Mouse (Mus musculus): ENCODE results near the gene Thegl. TPM values are rescaled to one million over a fixed set of nuclear protein-coding genes. Genes with fewer than 3 reads are reported as not detected.

Gene Thegl
- total and polyA plus RNA-seq, 2 experiments from 2014 or later: not detected

- DNase-seq (ENCODE audit: low spot score): no peak
- H3K27me3 ChIP-seq (ENCODE audit: control insufficient read depth, insufficient read depth, low read length): no peaks in the 10 kb centered on the region
- WGBS: 71% methylated on average over 2 of the region's 2 CpGs
- no peak overlapping the region for H3K9ac ChIP-seq (replicated peaks; ENCODE audit: low read depth, low read length)
- no peaks in the 10 kb centered on the region for H3K9me3 ChIP-seq (replicated peaks; ENCODE audit: control insufficient read depth, low read length)
- ATAC-seq (ENCODE audit: insufficient read depth, low read depth): no peak
- peaks cover 5% of the 10 kb centered on the region; the same call in 1 of the 2 replicates for H3K4me1 ChIP-seq (ENCODE audit: control insufficient read depth, insufficient read depth)
- H3K4me3 ChIP-seq (ENCODE audit: low read depth, low read length): no peak overlapping the region
- H3K36me3 ChIP-seq (replicated peaks; ENCODE audit: control insufficient read depth, insufficient read depth, low read length): no peaks in the 10 kb centered on the region; the same call in 1 of the 2 replicates
- H3K27ac ChIP-seq (ENCODE audit: low read depth): 0 out of 2 replicates have a peak overlapping the region, but pooled peaks have one; percentile 7
- H3K4me2 ChIP-seq (ENCODE audit: low read depth, low read length): no peak overlapping the region
- no peak for TF ChIP-seq EP300 (IDR thresholded peaks at IDR 0.05; ENCODE audit: low read depth)
- no peak for TF ChIP-seq CTCF (IDR thresholded peaks at IDR 0.05; ENCODE audit: low read depth)
Measured at GRCm38 (mm10) chr5:77109814-77110213, 94.0 kb downstream of the Thegl start.

Other genes with a start within 250 kb of the Thegl start
- gene Aasdh, start 110.5 kb upstream of the Thegl start, total RNA-seq (2014; rRNA removed; ENCODE audit: low replicate concordance): 12.1 and 16.4 TPM in 2 replicates
- 8.7 and 9.6 TPM in 2 replicates for gene Aasdh, start 110.5 kb upstream of the Thegl start, polyA plus RNA-seq (2015; fragmentation: Nextera tagmentation; extraction: Ambion mirVana)
- gene Paics, start 64.7 kb upstream of the Thegl start, total RNA-seq (2014; rRNA removed; ENCODE audit: low replicate concordance): 173 and 191 TPM in 2 replicates
- 168 and 171 TPM in 2 replicates for gene Paics, start 64.7 kb upstream of the Thegl start, polyA plus RNA-seq (2015; fragmentation: Nextera tagmentation; extraction: Ambion mirVana)
- 15.7 and 16.2 TPM in 2 replicates for gene Ppat, start 64.4 kb upstream of the Thegl start, total RNA-seq (2014; rRNA removed; ENCODE audit: low replicate concordance)
- gene Ppat, start 64.4 kb upstream of the Thegl start, polyA plus RNA-seq (2015; fragmentation: Nextera tagmentation; extraction: Ambion mirVana): 20.2 and 24.2 TPM in 2 replicates
- gene Srp72, start 41.3 kb upstream of the Thegl start, total RNA-seq (2014; rRNA removed; ENCODE audit: low replicate concordance): 21.8 and 37.8 TPM in 2 replicates
- gene Srp72, start 41.3 kb upstream of the Thegl start, polyA plus RNA-seq (2015; fragmentation: Nextera tagmentation; extraction: Ambion mirVana): 32.2 and 36.3 TPM in 2 replicates
- not detected in 2 replicates for gene Arl9, start 12.0 kb upstream of the Thegl start, total RNA-seq (2014; rRNA removed; ENCODE audit: low replicate concordance)
- gene Arl9, start 12.0 kb upstream of the Thegl start, polyA plus RNA-seq (2015; fragmentation: Nextera tagmentation; extraction: Ambion mirVana): not detected in 2 replicates
- 510 and 558 TPM in 2 replicates for gene Hopx, start 99.1 kb downstream of the Thegl start, total RNA-seq (2014; rRNA removed; ENCODE audit: low replicate concordance)
- gene Hopx, start 99.1 kb downstream of the Thegl start, polyA plus RNA-seq (2015; fragmentation: Nextera tagmentation; extraction: Ambion mirVana): 41.0 and 42.6 TPM in 2 replicates
- 22.6 TPM in 1 of 2 replicates, not detected in the other for gene Spink2, start 195.4 kb downstream of the Thegl start, total RNA-seq (2014; rRNA removed; ENCODE audit: low replicate concordance)
- gene Spink2, start 195.4 kb downstream of the Thegl start, polyA plus RNA-seq (2015; fragmentation: Nextera tagmentation; extraction: Ambion mirVana): 1.5 and 2.1 TPM in 2 replicates
- 20.3 and 23.7 TPM in 2 replicates for gene Rest, start 249.5 kb downstream of the Thegl start, total RNA-seq (2014; rRNA removed; ENCODE audit: low replicate concordance)
- gene Rest, start 249.5 kb downstream of the Thegl start, polyA plus RNA-seq (2015; fragmentation: Nextera tagmentation; extraction: Ambion mirVana): 14.7 and 14.9 TPM in 2 replicates

All from heart, postnatal 0 days (tissue).